Mouse (Mus musculus): ENCODE data around the gene Ccl9. TPM values are rescaled to one million over a fixed set of nuclear protein-coding genes. Genes with fewer than 3 reads are reported as not detected.
A peak's percentile ranks its signal among the peaks of the same experiment; 100 is the strongest.

Gene Ccl9
- polyA plus RNA-seq, 1 experiment from 2014 or later, result 3.6 TPM

DNA sequence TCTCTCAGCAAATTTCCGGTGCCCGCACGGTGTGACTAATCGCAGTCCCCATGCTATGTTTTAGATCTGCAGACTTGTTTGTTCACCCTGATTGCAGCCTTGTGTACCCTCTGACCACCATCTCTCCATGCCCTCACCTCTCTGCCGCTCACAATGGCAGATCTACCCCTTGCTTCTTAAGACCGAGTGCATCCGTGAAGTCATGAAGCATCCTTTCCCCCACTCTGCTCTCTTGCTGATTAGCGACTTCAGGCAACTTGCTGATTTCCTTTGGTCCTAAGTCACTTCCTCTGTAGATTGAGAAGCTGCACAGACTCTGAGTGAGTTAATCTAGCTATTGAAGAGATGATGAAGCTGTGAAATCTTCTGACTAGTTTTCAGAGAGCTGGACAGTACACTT, 44.3 kb downstream of the Ccl9 start:
- H3K27me3 ChIP-seq, result no peaks in the 10 kb centered on the region
- 0 out of 2 replicates have a peak overlapping the region, but pooled peaks have one; percentile 21 for H3K9ac ChIP-seq
- WGBS, result 72% methylated on average over 8 of the region's 8 CpGs
- H3K4me1 ChIP-seq, result peaks cover 13% of the 10 kb centered on the region
- no peak for ATAC-seq (ENCODE audit: insufficient number of reproducible peaks, insufficient read depth, low FRiP score, low TSS enrichment, low read depth)
- peak overlapping the region; percentile 60 for H3K27ac ChIP-seq
- H3K4me3 ChIP-seq, result 0 out of 2 replicates have a peak overlapping the region, but pooled peaks have one; percentile 11
- no peaks in the 10 kb centered on the region for H3K9me3 ChIP-seq
- H3K36me3 ChIP-seq, result no peaks in the 10 kb centered on the region
- peak overlapping the region; percentile 44 for H3K4me2 ChIP-seq

DNA sequence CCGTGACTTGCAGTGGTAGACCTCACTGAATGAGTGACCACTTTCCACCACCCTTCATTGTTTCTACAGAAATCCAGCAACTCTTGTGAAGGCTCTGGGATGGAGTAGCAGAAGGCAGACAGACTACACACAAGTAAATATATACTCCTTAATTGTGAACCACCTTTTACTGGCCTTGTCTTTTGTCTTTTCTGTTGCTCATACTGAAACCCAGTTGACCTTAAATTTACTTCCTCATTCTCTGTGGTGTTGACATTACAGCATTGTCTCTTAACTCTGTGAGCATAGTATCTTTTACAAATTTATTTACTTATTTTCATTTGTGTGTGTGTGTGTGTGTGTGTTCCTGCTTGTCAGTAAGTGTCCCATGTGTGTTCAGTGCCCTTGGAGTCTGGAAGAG, 45.2 kb downstream of the Ccl9 start:
- H3K27me3 ChIP-seq, result no peaks in the 10 kb centered on the region
- H3K36me3 ChIP-seq, result no peaks in the 10 kb centered on the region
- WGBS, result 87% methylated on average over 1 of the region's 1 CpGs
- H3K4me3 ChIP-seq, result no peak overlapping the region
- H3K4me1 ChIP-seq, result peaks cover 13% of the 10 kb centered on the region
- no peak overlapping the region for H3K27ac ChIP-seq
- H3K9ac ChIP-seq, result no peak overlapping the region
- ATAC-seq (ENCODE audit: insufficient number of reproducible peaks, insufficient read depth, low FRiP score, low TSS enrichment, low read depth), result no peak
- no peak overlapping the region for H3K4me2 ChIP-seq
- no peaks in the 10 kb centered on the region for H3K9me3 ChIP-seq

DNA sequence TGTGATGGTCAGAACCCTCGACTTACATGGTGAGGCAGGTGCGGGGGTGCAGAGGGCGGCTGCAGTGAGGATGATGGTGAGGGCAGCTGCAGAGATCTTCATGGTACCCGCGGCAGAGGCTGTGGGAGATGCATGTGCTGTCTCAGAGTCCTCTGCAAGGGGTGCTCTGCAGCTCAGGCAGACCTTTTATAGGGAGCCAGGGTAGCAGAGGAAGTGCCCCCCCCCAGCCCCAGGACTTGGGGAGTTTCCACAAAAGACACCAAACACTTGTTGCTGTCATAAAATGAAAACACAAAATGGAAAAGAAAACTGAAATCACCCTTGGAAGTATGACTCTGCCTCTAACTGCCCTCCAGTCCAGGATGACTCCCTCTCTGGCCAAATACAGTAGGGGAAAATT, 48.1 kb downstream of the Ccl9 start, which contains the start of gene Ccl5:
TSS of gene Ccl5 (minus strand) at position 159 of the 400 bp plus-strand sequence.
- Histone ChIP-seq H3K36me3 (no peaks in the 10 kb centered on the region), H3K9me3 (no peaks in the 10 kb centered on the region), H3K27me3 (no peaks in the 10 kb centered on the region), H3K9ac (no peak within 1 kb of the TSS), H3K27ac (no peak within 1 kb of the TSS), H3K4me3 (no peak within 1 kb of the TSS), H3K4me2 (no peak within 1 kb of the TSS), H3K4me1 (peaks cover 13% of the 10 kb centered on the region)
- ATAC-seq (ENCODE audit: insufficient number of reproducible peaks, insufficient read depth, low FRiP score, low TSS enrichment, low read depth), result no peak
- WGBS, result 82% methylated on average over 5 of the region's 5 CpGs

DNA sequence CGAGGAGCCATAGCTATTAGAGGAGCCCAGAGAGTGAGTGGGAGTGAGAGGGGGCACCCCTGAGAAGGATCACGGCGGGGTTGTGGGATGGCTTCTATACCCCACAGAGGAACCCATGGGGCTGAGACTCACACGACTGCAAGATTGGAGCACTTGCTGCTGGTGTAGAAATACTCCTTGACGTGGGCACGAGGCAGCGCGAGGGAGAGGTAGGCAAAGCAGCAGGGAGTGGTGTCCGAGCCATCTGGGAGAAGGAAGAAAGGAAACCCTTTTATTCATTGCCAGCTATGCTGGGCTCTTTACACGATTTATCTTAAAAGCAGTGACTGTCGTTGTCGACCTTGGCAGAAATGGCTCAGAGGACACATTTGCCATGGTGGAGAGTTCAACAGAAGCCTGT, 49.4 kb downstream of the Ccl9 start:
- Histone ChIP-seq H3K27me3 (no peaks in the 10 kb centered on the region), H3K4me1 (peaks cover 1% of the 10 kb centered on the region), H3K4me2 (no peak overlapping the region), H3K9me3 (no peaks in the 10 kb centered on the region), H3K4me3 (no peak overlapping the region), H3K27ac (no peak overlapping the region), H3K9ac (no peak overlapping the region), H3K36me3 (no peaks in the 10 kb centered on the region)
- ATAC-seq (ENCODE audit: insufficient number of reproducible peaks, insufficient read depth, low FRiP score, low TSS enrichment, low read depth), result no peak
- 65% methylated on average over 12 of the region's 12 CpGs for WGBS

Other genes starting within 250 kb of the Ccl9 start
- 3.5 and 3.9 TPM in 2 replicates for gene Rasl10b, start 169.5 kb downstream of the Ccl9 start, polyA plus RNA-seq (2015; fragmentation: Nextera tagmentation; extraction: Ambion mirVana)
- gene Gas2l2, start 149.2 kb downstream of the Ccl9 start, polyA plus RNA-seq (2015; fragmentation: Nextera tagmentation; extraction: Ambion mirVana), result 0.07 TPM in 1 of 2 replicates, not detected in the other
- 0.32 and 0.76 TPM in 2 replicates for gene 1700020L24Rik, start 141.0 kb downstream of the Ccl9 start, polyA plus RNA-seq (2015; fragmentation: Nextera tagmentation; extraction: Ambion mirVana)
- gene Mmp28, start 115.6 kb downstream of the Ccl9 start, polyA plus RNA-seq (2015; fragmentation: Nextera tagmentation; extraction: Ambion mirVana), result 2.6 and 2.9 TPM in 2 replicates
- gene Taf15, start 105.5 kb downstream of the Ccl9 start, polyA plus RNA-seq (2015; fragmentation: Nextera tagmentation; extraction: Ambion mirVana), result 17.9 and 21.9 TPM in 2 replicates
- gene Heatr9, start 56.5 kb downstream of the Ccl9 start, polyA plus RNA-seq (2015; fragmentation: Nextera tagmentation; extraction: Ambion mirVana), result not detected in 2 replicates
- gene Ccl5, start 48.1 kb downstream of the Ccl9 start, polyA plus RNA-seq (2015; fragmentation: Nextera tagmentation; extraction: Ambion mirVana), result 0.56 TPM in 1 of 2 replicates, not detected in the other
- gene Ccl6, start 14.5 kb upstream of the Ccl9 start, polyA plus RNA-seq (2015; fragmentation: Nextera tagmentation; extraction: Ambion mirVana), result 0.35 and 1.6 TPM in 2 replicates
- not detected in 2 replicates for gene Rpl9-ps1, start 67.0 kb upstream of the Ccl9 start, polyA plus RNA-seq (2015; fragmentation: Nextera tagmentation; extraction: Ambion mirVana)
- gene Ccl3, start 70.7 kb upstream of the Ccl9 start, polyA plus RNA-seq (2015; fragmentation: Nextera tagmentation; extraction: Ambion mirVana), result 0.38 TPM in 1 of 2 replicates, not detected in the other
- 0.43 and 0.45 TPM in 2 replicates for gene Ccl4, start 83.9 kb upstream of the Ccl9 start, polyA plus RNA-seq (2015; fragmentation: Nextera tagmentation; extraction: Ambion mirVana)
- 0.58 TPM in 1 of 2 replicates, not detected in the other for gene Wfdc17, start 125.4 kb upstream of the Ccl9 start, polyA plus RNA-seq (2015; fragmentation: Nextera tagmentation; extraction: Ambion mirVana)
- 1.5 TPM in 1 of 2 replicates, not detected in the other for gene Wfdc18, start 130.4 kb upstream of the Ccl9 start, polyA plus RNA-seq (2015; fragmentation: Nextera tagmentation; extraction: Ambion mirVana)
- gene Wfdc21, start 168.3 kb upstream of the Ccl9 start, polyA plus RNA-seq (2015; fragmentation: Nextera tagmentation; extraction: Ambion mirVana), result not detected in 2 replicates
- gene Heatr6, start 175.1 kb upstream of the Ccl9 start, polyA plus RNA-seq (2015; fragmentation: Nextera tagmentation; extraction: Ambion mirVana), result 32.0 and 32.1 TPM in 2 replicates

All from embryonic facial prominence, embryonic 13.5 days (tissue).